Mouse (Mus musculus): ENCODE measurements around the gene Nsg2. TPM values are rescaled to one million over a fixed set of nuclear protein-coding genes. Genes with fewer than 3 reads are reported as not detected.

Gene Nsg2
- polyA plus RNA-seq, 1 experiment from 2014 or later, result 2.0 TPM

- Histone ChIP-seq H3K36me3 (no peaks in the 10 kb centered on the region), H3K4me3 (peak overlapping the region; percentile 24; the same call in 1 of the 2 replicates), H3K27ac (no peak overlapping the region), H3K27me3 (ENCODE audit: low read depth, poor library complexity, severe bottlenecking) (peaks cover 12% of the 10 kb centered on the region), H3K4me1 (peaks cover 24% of the 10 kb centered on the region), H3K9me3 (replicated peaks) (no peaks in the 10 kb centered on the region)
- DNase-seq (ENCODE audit: low spot score), result no peak
- WGBS, result 28% methylated on average over 12 of the region's 12 CpGs
Measured at GRCm38 (mm10) chr11:32102976-32103375, 102.7 kb downstream of the Nsg2 start.

DNA sequence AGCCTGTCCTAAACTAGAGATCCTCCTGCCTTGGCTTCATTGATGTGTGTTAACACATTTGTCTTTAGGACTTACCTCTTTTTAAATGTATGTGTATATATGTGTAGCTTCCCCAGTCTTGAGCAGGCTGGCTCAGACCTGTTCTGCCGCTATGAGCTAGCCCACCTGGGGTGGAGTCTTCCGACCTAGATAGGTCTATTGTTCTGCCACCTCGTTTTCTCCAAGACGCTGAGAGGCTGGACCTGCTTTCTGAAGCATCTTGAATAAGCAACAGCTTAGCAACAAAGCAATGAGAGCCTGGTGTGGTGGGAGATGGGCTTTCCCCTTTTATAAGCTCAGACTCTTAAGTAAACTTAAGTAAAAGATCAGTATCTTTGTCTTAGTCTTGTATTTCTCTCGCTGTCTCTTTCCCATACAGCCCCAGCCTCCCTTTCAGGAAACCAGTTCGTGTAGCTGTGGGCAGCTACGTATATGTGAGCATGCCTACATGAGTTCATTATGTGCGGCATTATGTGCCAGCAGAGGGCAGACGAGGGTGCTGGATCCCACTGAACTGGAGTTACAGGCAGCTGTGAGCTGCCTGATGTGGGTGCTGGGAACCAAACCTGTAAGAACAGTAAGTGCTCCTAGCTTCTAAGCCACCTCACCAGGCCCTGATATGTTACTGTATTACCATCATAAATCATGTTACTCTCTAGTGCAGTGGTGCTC lies 104.3 kb downstream of the Nsg2 start:
- Histone ChIP-seq H3K36me3 (no peaks in the 10 kb centered on the region), H3K4me3 (no peak overlapping the region), H3K4me1 (peaks cover 24% of the 10 kb centered on the region), H3K27me3 (ENCODE audit: low read depth, poor library complexity, severe bottlenecking) (peaks cover 12% of the 10 kb centered on the region), H3K9me3 (replicated peaks) (no peaks in the 10 kb centered on the region), H3K27ac (no peak overlapping the region)
- 73% methylated on average over 9 of the region's 9 CpGs for WGBS
- no peak for DNase-seq (ENCODE audit: low spot score)

GRCm38 (mm10) chr11:32105750-32106646 lies 105.7 kb downstream of the Nsg2 start:
- 46% methylated on average over 10 of the region's 10 CpGs for WGBS
- no peak overlapping the region for H3K4me3 ChIP-seq
- H3K36me3 ChIP-seq, result no peaks in the 10 kb centered on the region
- H3K27ac ChIP-seq, result peak overlapping the region; percentile 54; the same call in 1 of the 2 replicates
- H3K4me1 ChIP-seq, result peaks cover 24% of the 10 kb centered on the region
- peaks cover 12% of the 10 kb centered on the region for H3K27me3 ChIP-seq (ENCODE audit: low read depth, poor library complexity, severe bottlenecking)
- no peak for DNase-seq (ENCODE audit: low spot score)
- no peaks in the 10 kb centered on the region for H3K9me3 ChIP-seq (replicated peaks)

GRCm38 (mm10) chr11:32106647-32106985 lies 106.4 kb downstream of the Nsg2 start:
- Histone ChIP-seq H3K4me3 (no peak overlapping the region), H3K27ac (0 out of 2 replicates have a peak overlapping the region, but pooled peaks have one; percentile 54), H3K36me3 (no peaks in the 10 kb centered on the region), H3K4me1 (peaks cover 24% of the 10 kb centered on the region), H3K9me3 (replicated peaks) (no peaks in the 10 kb centered on the region), H3K27me3 (ENCODE audit: low read depth, poor library complexity, severe bottlenecking) (peaks cover 12% of the 10 kb centered on the region)
- DNase-seq (ENCODE audit: low spot score), result no peak
- 83% methylated on average over 4 of the region's 4 CpGs for WGBS

DNA sequence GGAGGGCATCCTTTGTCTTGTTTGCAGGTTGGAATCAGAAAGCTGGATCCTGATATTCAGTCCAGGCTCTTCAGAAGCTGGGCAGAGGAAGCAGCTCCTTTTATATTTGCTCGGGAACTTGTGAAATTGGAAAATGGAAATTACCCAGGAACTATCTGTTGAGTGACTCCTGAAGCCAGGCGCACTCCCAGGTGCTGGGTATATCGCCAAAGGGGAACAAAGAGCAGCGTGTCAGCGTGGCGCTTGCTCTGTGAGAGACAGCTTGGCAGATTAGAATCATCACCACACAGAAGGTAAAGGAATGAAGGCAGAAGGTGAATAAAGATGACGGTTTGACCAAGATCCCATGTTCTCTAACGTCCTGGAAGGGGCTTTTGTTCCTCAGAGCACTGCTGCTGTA lies 108.2 kb downstream of the Nsg2 start:
- peaks cover 31% of the 10 kb centered on the region for H3K4me1 ChIP-seq
- H3K4me3 ChIP-seq, result no peak overlapping the region
- no peaks in the 10 kb centered on the region for H3K9me3 ChIP-seq (replicated peaks)
- no peak overlapping the region for H3K27ac ChIP-seq
- no peak for DNase-seq (ENCODE audit: low spot score)
- no peaks in the 10 kb centered on the region for H3K36me3 ChIP-seq
- no peaks in the 10 kb centered on the region for H3K27me3 ChIP-seq (ENCODE audit: low read depth, poor library complexity, severe bottlenecking)
- WGBS, result 77% methylated on average over 8 of the region's 8 CpGs

Other genes starting within 250 kb of the Nsg2 start
- gene Cpeb4, start 128.3 kb upstream of the Nsg2 start, polyA plus RNA-seq (2016; fragmentation: Nextera tagmentation; extraction: Ambion mirVana), result 1.0 and 1.7 TPM in 2 replicates
- gene 4930524B15Rik, start 34.9 kb upstream of the Nsg2 start, polyA plus RNA-seq (2016; fragmentation: Nextera tagmentation; extraction: Ambion mirVana), result 0.14 TPM in 1 of 2 replicates, not detected in the other
- gene Il9r, start 199.8 kb downstream of the Nsg2 start, polyA plus RNA-seq (2016; fragmentation: Nextera tagmentation; extraction: Ambion mirVana), result not detected in 2 replicates
- 115 and 121 TPM in 2 replicates for gene Snrnp25, start 205.0 kb downstream of the Nsg2 start, polyA plus RNA-seq (2016; fragmentation: Nextera tagmentation; extraction: Ambion mirVana)
- gene Rhbdf1, start 221.8 kb downstream of the Nsg2 start, polyA plus RNA-seq (2016; fragmentation: Nextera tagmentation; extraction: Ambion mirVana), result 28.1 and 31.1 TPM in 2 replicates
- gene Mpg, start 226.0 kb downstream of the Nsg2 start, polyA plus RNA-seq (2016; fragmentation: Nextera tagmentation; extraction: Ambion mirVana), result 36.2 and 45.2 TPM in 2 replicates

All from limb, embryonic 10.5 days (tissue).